Mouse (Mus musculus): ENCODE results near the gene Gm21775.
"Not testable (repeated sequence)": the region's sequence is repeated elsewhere in the genome, so short reads cannot be mapped to it uniquely, and the experiment has no call there.

The Gm21775 gene

GRCm38 (mm10) chrY:10553153-10553552 lies at the start of gene Gm21775:
Gene Gm21775 (plus strand): TSS chrY:10553453.
- not testable (repeated sequence) for DNase-seq

- not testable (repeated sequence) for DNase-seq
These were observed 17.3 kb upstream of the Gm21775 start, which contains the start of gene Gm20737 for GRCm38 (mm10) chrY:10535942-10536341. Gene Gm20737 (minus strand): TSS chrY:10536042.

Measured in spleen, adult 18-20 months (tissue).